Mouse (Mus musculus) kidney, postnatal 14 days (tissue): ENCODE results near the gene Agl.
"Not testable (repeated sequence)": the region's sequence is repeated elsewhere in the genome, so short reads cannot be mapped to it uniquely, and the experiment has no call there.

ENCODE experiments used
- DNase-seq: peaks from one replicate; pipeline ENCODE4 v3.0.0; 2022; ENCODE audit warnings: mixed read lengths

Agl gene

DNA sequence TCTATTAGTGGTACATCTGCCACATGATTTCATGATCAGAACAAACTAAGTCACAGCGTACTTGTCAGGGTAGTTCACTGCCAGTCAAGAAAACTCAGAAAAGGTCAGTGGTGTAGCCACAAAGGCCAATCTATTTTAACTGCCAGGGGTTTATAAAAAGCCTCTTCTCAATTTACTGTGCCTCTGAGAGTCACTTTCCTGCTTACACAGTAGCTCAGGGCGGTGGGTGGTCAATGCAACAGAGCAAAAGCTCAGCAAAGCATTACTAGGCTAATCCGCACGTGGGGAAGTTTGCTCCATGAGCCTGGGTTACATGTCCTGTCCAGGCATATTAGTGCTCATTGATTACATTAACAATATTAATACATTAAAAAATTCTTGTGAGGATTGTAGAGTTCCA, 8.0 kb upstream of the Agl start:
- DNase-seq: no peak

DNA sequence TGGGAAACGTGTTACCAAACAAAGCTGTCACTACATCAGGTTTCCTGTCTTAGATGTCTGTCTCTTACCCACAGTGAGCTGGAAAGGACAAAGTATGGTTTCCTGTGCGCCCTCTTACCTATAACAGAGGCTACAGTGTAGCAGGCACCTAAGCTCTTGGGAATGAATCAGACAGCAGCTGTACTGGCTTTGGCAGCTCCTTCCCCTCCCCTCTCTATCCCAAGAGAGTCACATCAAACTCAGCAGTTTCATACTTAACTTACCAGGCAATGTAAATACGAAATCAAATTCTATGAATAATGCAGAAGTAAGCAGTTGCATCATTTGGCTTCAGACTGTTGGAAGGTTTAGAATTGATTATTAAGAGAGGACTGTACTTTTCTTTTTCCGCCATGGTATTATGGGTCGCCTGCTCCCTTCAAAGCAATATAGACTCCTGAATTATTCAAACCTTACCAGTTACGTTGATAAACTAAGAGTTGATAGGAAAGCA, 7.4 kb upstream of the Agl start:
- DNase-seq: no peak

DNA sequence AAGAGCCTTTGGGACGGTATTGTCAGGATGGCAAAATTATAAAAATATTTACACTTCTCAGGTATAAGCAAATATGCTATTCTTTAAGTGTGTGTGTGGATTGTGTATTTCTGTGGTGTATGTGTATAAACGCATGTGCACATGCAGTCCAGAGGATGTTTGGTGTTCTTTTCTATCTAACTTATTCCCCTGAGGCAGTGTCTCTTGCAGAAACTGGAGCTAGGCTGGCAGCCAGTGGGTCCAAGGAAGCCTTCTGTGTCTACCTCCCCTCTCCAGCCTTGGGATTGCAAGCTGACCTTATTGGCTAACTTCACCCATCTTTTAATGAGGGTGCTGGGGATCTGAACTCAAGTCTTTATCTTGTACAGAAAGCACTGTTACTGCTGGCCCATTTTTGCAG, 5.0 kb upstream of the Agl start:
- DNase-seq: no peak

DNA sequence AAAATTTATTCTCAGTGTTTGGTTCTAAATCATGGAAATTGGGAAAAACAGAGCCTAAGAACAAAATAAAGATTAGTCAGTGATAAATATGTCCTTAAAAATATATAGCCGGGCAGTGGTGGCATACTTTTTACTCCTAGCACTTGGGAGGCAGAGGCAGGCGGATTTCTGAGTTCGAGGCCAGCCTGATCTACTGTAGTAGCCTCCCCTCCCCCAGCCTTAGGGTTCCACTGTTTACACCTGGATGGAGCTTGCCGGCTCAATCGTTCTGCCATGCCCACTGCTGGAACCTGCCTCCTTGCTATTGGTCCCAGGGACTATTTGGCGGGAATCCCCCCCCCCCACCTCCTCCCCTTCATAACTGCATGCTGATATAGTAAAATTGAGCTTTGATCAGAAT, 2.4 kb upstream of the Agl start:
- DNase-seq: not testable (repeated sequence)

DNA sequence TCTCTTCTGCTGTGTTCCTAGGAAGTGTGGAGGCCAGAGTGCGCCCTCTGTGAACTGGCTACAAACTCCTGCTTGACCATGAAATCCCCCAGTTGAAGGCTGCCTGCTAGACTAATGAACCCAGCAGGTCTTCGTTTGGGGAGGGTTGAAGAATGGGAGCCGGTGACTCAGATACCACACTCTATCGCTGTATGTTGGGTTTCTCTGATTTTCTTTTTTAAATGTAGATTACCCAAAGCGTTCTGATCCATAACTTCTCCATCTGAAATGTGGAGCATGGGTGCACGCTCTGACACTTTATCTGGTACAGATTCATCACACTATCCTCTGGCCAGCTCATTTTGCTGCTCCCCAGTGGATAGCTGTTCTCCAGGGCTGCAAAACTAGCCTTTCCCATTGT, 1.3 kb upstream of the Agl start:
- DNase-seq: no peak

DNA sequence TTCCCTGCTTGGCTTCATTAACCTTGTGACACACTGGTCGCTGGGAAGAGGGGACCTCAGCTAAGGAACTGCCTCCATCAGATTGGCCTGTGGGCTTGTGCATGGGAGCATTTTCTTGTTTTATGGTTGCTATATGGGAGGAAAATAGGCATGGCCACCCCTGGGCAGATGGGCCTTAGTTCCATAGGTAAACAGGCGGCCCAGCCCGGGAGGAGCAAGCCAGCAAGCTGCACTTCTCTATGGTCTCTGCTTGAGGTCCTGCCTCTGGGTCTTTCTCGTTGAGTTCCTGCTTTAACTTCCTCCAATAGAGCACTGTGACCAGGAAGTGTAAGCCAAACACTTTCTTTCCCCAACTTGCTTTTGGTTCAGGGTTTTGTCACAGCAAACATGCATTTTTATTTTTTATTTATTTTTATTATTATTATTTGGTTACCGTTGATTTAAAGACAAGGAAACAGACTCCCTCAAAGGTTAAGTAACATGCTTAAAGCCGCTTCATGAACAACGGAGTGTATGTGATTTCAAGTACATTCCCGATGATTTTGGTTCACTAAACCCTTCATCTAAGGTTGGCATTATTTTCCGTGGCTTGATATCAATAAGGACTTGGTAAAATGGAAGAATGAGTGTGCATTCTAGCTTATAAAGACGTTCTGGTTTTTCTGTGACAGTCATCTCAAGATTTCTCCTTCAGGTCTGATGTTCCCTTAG, 696 bp upstream of the Agl start:
- no peak for DNase-seq

DNA sequence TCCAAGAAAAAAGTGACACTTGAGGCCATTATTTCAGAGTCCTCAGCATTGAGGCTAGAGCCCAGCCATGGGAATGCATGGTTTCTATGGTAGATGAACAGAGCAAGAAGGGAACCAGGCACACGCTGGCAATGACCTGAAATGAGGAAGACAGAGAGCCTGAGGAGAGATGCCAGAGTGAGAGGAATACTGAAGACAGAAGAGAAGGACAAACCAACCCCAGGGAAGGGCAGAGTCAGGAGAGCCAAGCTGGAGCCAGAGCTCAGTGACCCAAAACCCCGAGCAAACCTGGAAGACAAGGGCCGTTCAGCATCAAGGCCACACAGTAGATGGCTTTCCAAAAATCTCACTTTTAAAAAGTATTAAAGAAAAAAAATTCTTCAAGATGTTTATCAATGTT, 2.1 kb downstream of the Agl start:
- DNase-seq: no peak

DNA sequence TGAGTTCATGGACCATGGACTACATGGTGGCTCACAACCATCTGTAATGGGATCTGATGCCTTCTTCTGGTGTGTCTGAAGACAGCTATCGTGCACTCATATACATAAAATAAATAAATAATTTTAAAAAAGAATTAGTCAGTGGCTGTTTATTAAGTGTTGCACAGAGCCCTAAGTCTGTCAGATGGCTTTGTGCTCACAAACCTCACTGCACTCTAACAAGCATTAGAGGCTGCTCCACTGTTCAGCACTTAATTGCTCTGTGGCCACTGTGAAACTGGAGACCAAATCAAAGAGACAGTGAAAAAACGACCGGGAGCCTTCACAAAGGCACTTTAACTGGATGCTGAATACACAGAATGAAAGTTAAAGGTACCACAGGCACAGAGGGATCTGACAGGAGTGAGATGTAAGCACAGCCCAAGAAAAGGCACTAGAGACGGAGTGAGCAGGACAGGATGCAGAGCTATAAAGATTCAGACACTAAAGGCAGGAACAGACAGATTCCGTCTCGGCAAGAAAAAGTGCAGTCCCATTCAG, 3.1 kb downstream of the Agl start:
- DNase-seq: no peak

DNA sequence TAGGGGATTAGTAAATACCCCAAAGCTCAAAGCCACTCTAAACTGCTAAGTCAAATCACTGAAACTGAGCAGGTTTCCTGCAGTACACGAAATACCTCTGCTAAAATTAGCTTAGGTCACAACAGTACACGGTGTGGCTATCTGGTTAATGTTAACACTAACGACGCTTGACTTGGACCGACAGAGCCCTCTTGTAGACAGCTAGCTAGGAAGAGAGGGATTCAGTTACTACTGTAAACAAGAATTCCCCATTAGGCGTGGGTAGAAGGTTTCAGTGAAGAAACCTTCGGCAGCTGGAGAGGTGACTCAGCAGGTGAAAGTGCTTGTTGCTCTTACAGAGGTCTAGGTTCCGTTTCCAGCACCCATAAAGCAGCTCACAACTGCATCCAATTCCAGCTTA, 6.2 kb downstream of the Agl start:
- peak; percentile 22 for DNase-seq

DNA sequence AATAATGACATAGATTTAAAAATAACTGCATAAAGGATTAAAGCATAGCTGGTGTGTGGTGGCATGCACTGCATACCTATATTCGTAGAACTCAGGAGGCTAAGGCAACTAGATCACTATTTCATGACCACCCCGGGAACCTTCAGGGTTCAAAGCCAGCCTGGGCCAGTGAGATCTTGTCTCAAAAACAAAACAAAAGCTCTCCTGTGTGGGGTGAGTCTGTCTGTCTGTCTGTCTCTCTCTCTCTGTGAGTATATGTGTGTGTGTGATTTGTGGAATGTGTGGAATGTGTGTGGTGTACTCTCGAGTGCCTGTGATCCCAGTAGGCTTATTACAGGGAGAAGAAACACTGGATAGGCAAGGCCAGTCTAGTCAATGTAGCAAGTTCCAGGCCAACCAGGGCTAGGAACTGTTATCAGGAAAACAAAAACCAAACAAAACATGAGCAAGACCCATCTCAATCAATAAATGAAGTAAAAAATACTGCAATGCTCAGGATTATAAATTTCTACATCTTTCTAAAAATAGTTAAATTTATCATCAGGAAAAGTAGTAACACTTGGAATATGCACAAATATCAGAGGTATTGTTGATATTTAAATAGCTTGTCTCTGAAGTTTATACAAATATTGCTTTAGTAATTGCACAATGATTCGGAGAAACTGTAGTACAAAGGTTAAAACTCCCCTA, 9.0 kb downstream of the Agl start:
- DNase-seq: no peak

DNA sequence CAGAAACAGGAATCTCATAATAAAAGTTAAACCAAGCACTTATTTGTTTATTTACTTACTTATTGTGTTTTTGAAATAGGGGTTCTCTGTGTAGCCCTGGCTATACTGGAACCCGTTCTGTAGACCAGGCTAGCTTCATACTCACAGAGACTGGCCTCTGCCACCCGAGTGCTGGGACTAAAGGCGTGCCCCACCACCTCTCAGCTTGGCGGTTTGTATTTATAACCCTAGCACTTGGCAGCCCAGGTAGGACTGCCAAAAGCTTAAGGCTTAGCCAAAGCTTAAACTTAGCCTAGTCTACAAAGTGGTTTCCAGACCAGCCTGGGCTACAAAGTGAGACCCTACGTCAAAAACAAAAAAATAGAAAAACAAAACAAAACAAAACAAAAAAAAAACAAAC, 19.1 kb downstream of the Agl start:
- DNase-seq: no peak

DNA sequence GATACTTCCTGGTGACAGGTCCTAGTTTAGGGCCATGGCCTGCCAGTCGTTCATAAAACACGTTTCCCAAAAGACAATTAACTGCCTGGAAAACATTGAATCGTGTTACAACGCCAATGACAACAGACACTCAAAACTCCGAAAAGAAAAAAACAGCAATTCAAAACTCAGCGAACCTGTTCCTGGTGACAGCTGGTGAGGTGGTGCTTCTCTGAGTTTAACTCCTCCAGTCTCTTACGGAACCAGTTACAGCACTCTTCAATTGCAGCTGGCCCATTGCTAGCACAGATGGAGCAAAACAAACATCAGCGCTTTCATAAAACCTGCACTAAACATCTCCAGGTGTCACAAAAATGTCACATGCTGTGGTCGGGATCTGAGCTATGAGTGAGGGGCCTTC, 21.4 kb downstream of the Agl start:
- no peak for DNase-seq

DNA sequence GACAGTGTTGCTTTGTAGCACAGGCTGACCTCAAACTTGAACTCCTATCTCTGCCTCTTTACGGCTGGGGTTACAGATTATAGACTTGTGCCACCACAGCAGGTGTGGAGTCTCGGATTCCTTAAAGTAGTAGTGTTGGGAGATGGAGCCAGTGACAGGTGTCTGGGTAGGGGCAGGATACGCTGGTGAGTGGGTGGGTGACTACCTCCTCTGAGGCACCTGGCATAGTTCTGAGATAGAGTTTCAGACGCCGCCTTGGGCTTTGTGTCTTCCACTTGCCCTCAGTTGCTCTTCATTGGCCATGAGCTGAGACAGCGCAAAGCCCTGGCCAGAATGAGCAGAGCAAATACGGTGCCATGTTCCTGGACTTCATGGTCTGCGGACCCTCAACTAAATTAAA, 22.1 kb downstream of the Agl start:
- DNase-seq: no peak

DNA sequence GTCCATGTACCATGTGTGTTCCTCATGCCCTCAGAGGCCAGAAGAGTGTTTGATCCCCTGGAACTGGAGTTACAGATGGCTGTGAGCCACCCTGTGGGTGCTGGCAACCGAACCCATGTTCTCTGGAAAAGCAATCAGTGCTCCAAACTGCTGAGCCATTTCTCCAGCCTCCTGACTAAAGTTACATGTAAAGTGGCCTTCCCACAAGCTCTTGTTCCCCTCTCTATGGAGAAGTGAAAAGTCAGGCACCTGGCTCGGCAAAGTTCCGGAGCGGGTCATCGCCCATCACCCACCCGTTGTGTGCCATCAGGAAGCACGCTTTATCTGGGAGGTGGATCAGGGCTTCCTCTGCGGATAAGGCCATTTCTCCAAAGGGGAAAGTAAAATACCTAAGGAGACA, 23.2 kb downstream of the Agl start:
- no peak for DNase-seq

DNA sequence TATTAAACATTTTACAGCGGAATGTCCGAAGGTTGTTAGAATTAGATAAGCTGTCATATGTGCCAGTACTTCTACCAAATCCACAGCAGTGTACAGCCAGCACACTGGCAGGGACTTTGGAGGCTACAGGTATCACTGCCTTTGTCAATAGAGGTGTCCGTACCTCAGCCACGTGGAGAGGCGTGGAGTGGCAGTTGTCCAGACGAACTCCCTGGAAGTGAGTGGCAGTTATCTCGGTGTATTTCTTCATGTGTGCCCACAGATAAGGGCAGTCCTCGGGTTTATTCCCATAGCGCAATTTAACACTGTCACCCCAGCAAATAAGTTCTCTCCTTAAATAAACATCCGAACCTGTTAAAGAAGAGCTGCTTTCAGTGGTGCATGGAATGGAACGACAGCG, 23.7 kb downstream of the Agl start:
- DNase-seq: no peak

DNA sequence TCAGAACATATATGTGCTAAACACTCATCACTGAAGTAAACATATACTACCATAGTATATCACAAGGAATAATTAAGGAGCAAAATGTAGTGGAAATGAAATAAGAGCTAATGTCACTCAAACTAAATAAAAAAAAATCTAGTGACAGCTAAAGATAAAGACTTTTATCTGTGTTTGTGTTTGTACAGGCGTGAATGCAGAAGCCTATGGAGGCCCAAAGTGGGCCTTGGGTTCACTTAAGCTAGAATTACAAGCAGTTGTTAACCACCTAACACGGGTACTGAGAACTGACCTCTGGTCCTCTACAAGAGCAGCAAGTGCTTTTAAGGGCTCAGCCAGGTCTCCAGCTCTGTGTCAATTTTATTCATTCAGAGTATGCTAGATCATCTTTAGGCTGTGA, 31.0 kb downstream of the Agl start:
- DNase-seq: no peak

DNA sequence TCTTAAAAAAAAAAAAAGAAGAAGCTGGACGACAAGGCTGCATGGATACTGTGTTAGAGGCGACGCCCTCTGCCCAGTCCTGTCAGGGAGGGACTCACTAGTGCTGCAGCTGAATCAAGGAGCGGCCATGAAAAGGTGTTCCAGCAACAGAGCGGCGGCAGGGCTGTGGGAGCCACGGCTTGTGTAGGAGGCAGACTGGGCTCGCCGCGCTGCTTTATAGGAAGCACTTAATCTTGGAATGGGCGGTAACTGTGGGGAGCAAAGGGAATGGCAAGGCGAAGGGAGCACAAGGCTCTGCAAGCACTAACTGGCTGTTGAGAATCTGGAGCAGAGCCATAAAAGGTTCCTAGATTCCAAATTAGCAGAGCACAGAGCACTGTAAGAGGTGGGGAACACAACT, 34.1 kb downstream of the Agl start:
- no peak for DNase-seq

DNA sequence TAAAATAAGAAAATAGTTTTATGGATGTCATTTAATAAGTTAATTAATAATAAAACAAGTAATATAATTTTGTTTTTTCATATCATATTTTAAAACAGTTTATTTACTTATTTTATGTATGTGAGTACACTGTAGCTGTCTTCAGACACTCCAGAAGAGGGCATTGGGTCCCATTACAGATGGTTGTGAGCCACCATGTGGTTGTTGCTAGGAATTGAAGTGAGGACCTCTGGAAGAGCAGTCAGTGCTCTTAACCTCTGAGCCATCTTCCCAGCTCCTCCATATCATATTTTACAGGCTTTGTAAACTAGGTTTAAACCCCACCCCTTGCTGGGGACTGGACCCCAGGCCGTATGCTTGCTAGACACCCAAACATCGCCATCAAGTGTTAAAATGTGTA, 36.4 kb downstream of the Agl start:
- DNase-seq: peak; percentile 19

DNA sequence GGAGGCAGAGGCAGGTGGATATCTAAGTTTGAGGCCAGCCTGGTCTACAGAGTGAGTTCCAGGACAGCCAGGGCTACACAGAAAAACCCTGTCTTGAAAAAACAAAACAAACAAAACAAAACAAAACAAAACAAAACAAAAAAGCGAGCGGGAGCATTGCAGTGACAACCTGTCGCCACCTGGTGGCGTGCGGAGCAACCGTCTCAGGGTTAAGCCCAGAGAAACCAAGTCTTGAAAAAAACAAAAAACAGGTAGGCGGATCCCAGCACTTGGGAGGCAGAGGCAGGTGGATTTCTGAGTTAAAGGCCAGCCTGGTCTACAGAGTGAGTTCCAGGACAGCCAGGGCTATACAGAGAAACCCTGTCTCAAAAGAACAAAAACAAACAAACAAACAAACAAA, 41.0 kb downstream of the Agl start:
- peak; percentile 10 for DNase-seq

DNA sequence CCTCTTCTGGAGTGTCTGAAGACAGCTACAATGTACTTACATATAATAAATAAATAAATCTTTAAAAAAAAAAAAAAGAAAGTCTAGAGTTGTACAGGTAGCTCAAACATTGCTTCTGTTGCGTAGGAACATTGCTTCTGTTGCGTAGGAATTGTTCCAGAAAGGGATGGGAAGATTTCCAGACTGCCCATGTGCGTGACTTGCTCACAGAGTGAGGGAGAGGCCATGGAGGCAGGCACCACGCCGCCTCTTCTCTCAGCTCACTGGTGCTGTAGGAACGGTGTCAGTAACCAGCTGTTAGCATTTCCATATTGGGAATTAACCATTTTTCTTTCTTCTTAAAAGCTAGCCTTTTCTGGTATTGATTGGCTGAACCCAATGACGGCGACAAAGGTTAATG, 55.1 kb downstream of the Agl start:
- DNase-seq: no peak

DNA sequence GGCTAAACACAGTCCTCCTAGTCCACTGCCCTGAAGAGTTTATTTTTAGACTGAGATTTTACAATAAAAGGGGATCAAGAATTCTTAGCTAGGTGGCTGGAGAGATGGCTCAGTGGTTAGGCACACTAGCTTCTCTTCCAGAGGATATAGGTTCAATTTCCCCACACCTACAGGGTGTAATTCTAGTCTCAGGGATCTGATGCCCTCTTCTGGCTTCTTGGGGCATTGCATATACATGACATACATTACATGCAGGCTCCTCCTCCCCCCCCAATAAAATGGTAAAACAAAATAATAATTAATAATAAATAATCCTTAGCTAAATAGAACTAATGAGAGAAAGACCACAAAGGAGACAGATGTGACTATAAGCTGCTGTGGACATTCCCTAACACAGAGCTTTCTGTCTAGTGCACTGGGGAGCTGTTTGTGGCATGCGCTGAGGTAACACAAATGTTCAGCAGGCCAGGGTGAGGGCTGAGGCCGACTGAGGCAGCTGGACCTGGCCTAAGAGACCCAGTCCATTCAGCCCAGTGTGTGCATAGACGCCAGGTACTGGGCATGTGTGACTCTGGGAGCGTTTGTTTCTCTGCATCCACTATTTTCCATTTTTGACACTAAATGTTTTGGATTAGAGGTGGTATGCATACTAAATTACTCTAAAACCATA, 56.6 kb downstream of the Agl start:
- DNase-seq: peak; percentile 60

DNA sequence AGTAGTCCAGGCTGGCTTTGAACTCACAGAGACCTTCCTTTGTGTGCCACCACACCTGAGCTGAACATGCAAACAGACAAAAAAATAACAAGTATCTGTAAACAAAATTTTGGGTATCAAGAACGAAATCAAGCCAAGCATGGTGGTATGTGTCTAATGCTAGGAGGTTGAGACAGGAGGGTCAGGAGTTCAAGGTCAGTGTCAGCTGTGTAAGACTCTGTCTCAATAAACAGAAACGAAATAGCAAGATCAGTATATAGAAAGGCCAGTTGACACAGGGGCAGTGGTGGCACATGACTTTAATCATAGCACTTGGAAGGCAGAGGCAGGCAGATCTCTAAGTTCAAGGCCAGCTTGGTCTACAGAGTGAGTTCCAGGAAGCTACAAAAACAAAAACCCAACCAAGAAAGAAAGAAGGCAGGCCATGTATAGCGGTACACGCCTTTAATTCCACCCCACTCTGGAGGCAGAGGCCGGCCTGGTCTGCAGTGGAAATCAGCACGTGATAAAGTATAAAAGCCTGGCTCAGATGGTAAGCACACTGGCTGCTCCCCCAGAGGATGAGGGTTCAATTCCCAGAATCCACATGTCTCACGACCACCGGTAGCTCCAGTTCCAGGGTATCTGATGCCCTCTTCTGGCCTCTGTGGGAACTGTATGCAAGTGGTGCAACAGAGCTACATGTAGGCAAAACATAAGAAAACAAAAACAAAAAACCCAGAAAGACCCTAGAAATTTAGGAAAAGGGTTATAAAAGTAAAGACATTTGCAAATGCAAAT, 59.4 kb downstream of the Agl start:
- DNase-seq: peak; percentile 49

DNA sequence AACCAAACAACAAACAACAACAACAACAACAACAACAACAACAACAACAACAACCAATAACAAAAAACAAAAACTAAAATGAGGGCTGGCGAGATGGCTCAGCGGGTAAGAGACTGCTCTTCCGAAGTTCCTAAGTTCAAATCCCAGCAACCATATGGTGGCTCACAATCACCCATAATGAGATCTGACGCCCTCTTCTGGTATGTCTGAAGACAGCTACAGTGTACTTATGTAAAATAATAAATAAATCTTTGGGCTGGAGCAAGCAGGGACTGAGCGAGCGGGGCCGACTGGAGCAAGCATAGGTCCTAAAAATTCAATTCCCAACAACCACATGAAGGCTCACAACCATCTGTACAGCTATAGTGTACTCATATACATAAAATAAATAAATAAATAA, 60.3 kb downstream of the Agl start:
- not testable (repeated sequence) for DNase-seq
